Comparison of ENCODE assay signal across 28 mouse cellular contexts in genomic region chr1:91174796-91175195, GRCm38 (mm10). TPM values are rescaled to one million over a fixed set of nuclear protein-coding genes. Genes with fewer than 3 reads are reported as not detected.
"Had no signal": no experiment of that assay in that cellular context is flagged by ENCODE, and none has a peak within 500 bp of the region (broad histone marks: within the 10 kb centered on the region; RNA-seq: fewer than 3 reads in every experiment).

No protein-coding gene starts in this region.

- H3K9ac ChIP-seq: heart, embryonic 13.5 days; heart, embryonic 15.5 days; hindbrain, embryonic 13.5 days; hindbrain, embryonic 15.5 days; kidney, embryonic 15.5 days; limb, embryonic 12.5 days had no signal

- DNase-seq: gastrocnemius, postnatal 14 days; gastrocnemius, postnatal 36 days; heart, postnatal 14 days; kidney, adult 11 months; kidney, adult 2 months; kidney, adult 9 months; kidney, postnatal 14 days; kidney, postnatal 36 days; layer of hippocampus, adult 9-11 months; layer of hippocampus, postnatal 36 days; left cerebral cortex, postnatal 4 days; liver had no signal

- H3K4me2 ChIP-seq: heart, embryonic 11.5 days; heart, embryonic 13.5 days; heart, embryonic 15.5 days; hindbrain, embryonic 13.5 days; hindbrain, embryonic 15.5 days; kidney, embryonic 15.5 days; limb, embryonic 12.5 days had no signal

- H3K4me3 ChIP-seq: heart, adult 2 months; heart, embryonic 13.5 days; heart, embryonic 15.5 days; hindbrain, embryonic 13.5 days; hindbrain, embryonic 15.5 days; kidney, embryonic 15.5 days; limb, embryonic 12.5 days had no signal

- H3K9me3 ChIP-seq: heart, embryonic 15.5 days; hindbrain, embryonic 15.5 days; limb, embryonic 12.5 days had no signal

- H3K27me3 ChIP-seq: heart, embryonic 15.5 days had no signal

- H3K27ac ChIP-seq: heart, adult 2 months; heart, embryonic 13.5 days; heart, embryonic 15.5 days; hindbrain, embryonic 13.5 days; hindbrain, embryonic 15.5 days; hindbrain, postnatal 0 days; kidney, embryonic 15.5 days; kidney, postnatal 0 days; limb, embryonic 12.5 days had no signal

- H3K36me3 ChIP-seq: heart, embryonic 13.5 days; heart, embryonic 15.5 days; hindbrain, embryonic 13.5 days; hindbrain, embryonic 15.5 days; kidney, embryonic 15.5 days; limb, embryonic 12.5 days had no signal

- ATAC-seq: hindbrain, postnatal 0 days; intestine, embryonic 16.5 days had no signal

RNA-seq across cellular contexts. Expression of gene Rbm44, which starts 29.9 kb away (rescaled TPM):
- total RNA-seq: gastrocnemius, adult 8-10 months; gastrocnemius, postnatal 14 days; gastrocnemius, postnatal 36 days; heart, adult 2 months; heart, postnatal 36 days; hindbrain, postnatal 0 days; layer of hippocampus, postnatal 14 days; layer of hippocampus, postnatal 36 days; left cerebral cortex, adult 8-10 months had no signal
- polyA plus RNA-seq: heart, adult 2 months; kidney, adult 2 months; large intestine, adult 2 months had no signal
